Mouse (Mus musculus) Patski (cell line): ENCODE data around the gene Ddx11. TPM values are rescaled to one million over a fixed set of nuclear protein-coding genes. Genes with fewer than 3 reads are reported as not detected.

ENCODE experiments used
- ATAC-seq: fragments of 100-300 bp; one replicate; pipeline ENCODE4 v1.8.0; 2021
- CTCF ChIA-PET: fragments of 350-600 bp; sonication (Branson Sonifier 250); formaldehyde crosslinking; loops from one replicate; lab custom pipeline; 2022; ENCODE audit warnings: inconsistent platforms; lab: Charles Lee
- POLR2A ChIA-PET: fragments of 350-600 bp; sonication (Branson Sonifier 250); formaldehyde crosslinking; loops from one replicate; lab custom pipeline; 2022; ENCODE audit warnings: antibody characterized with exemption, inconsistent platforms; lab: Charles Lee
- DNase-seq: peaks from one replicate; pipeline ENCODE4 v3.0.0-alpha.2; 2011; ENCODE audit warnings: low read depth, low spot score
- H3K27me3 ChIP-seq: fragments of 371-371 bp; one replicate; pipeline ENCODE4 v1.5.1; 2021
- CTCF ChIP-seq: fragments of 100-300 bp; IDR thresholded peaks from one replicate; pipeline ENCODE4 v1.5.1; 2021
- in situ Hi-C: fragments of 300-500 bp; cut with MboI; formaldehyde crosslinking; loops from 3 replicates; pipeline ENCODE4 v1.11.1; 2018; ENCODE audit warnings: low pct_unique_long_range_greater_than_20kb, mixed read lengths
- polyA plus RNA-seq: library from polyadenylated mRNA; unstranded; gene quantifications from one replicate; pipeline ENCODE4 v1.2.3, GENCODE M21; 2021

Gene Ddx11
- polyA plus RNA-seq, 1 experiment from 2014 or later = 12.7 TPM

GRCm38 (mm10) chr17:66092065-66092464 lies 31.3 kb upstream of the Ddx11 start:
- DNase-seq = no peak
- CTCF ChIA-PET = interaction anchor here (1.1 to 1.6 kb wide), 3 partner anchors 9 to 14 kb away, joined by 3 to 4 read pairs (median 4); partner anchors contain the start of gene Ndufv2
- in situ Hi-C loops = no loop called here
- POLR2A ChIA-PET = interaction anchor here (1.7 kb wide), 1 partner anchor 9 kb away, joined by 3 read pairs; the partner anchor contains the start of gene Ndufv2
- no peak for TF ChIP-seq CTCF
- ATAC-seq = no peak
- no peaks in the 10 kb centered on the region for H3K27me3 ChIP-seq

GRCm38 (mm10) chr17:66092664-66093063 lies 30.7 kb upstream of the Ddx11 start:
- H3K27me3 ChIP-seq = no peaks in the 10 kb centered on the region
- in situ Hi-C loops = no loop called here
- ATAC-seq = no peak
- TF ChIP-seq CTCF = no peak
- no peak for DNase-seq
- POLR2A ChIA-PET = interaction anchor here (1.7 kb wide), 1 partner anchor 8 kb away, joined by 3 read pairs; the partner anchor contains the start of gene Ndufv2
- CTCF ChIA-PET = no interaction called here

GRCm38 (mm10) chr17:66100566-66101379 lies 22.5 kb upstream of the Ddx11 start:
- CTCF ChIA-PET = interaction anchor here (1.0 to 2.3 kb wide), 8 partner anchors 9 to 237 kb away, joined by 3 to 6 read pairs (median 3); no protein-coding TSS in a partner anchor
- no peaks in the 10 kb centered on the region for H3K27me3 ChIP-seq
- in situ Hi-C loops = loop anchor here (25.0 kb wide), 1 partner anchor 488 kb away; the partner anchor contains the start of gene Vapa
- TF ChIP-seq CTCF = no peak
- peak; percentile 18 for ATAC-seq
- no peak for DNase-seq
- POLR2A ChIA-PET = interaction anchor here (0.9 to 1.1 kb wide), 2 partner anchors 8 to 10 kb away, joined by 3 read pairs; partner anchors contain the start of gene Washc1

DNA sequence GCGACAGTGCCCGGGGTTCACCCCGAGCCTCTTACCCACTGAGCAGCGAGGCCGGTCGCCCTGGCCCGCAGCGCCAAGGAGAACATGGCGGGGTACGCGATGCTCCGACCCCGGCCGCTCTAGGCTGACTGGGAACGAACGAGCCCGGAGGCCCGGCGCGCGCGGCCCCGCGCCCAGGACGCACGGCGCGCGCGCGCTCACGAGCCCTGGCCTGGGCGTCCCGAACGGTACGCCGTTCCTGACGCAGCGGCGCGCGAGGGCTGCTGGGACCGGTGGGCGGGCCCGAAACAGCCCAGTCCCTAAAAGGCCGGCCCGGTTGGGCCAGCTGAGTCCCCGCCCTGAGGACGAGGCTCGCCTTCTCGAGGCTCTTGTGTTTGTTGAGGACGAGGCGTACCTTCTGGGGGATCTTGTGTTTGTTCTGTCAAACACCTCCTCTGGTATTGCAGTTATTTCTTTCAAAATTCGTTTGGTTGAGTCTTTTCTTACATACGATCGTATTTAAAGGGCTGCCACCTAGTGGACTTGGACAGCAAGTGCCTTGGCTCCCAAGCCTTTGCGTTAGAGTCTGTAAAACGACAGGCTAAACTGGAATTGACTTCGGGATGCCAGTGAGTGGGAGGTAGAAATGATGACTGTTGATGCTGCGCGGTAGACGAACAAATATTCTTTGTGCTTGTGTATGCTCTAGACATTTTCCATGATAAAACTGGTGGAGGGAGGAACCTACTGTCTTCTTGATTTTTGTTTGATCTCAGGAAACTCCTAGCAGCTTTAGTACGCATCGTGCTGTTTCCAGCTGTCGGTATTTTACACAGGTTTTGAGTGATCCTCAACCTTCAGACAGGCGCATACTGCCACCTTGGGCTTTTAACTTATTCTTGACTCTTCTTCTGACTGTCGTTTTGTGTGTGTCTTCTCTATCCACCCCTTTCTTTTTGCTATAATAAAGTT lies 21.7 kb upstream of the Ddx11 start, which contains the start of gene Ndufv2:
Ndufv2 (minus strand) TSS at position 180 of the 951 bp plus-strand sequence.
- H3K27me3 ChIP-seq = no peaks in the 10 kb centered on the region
- ATAC-seq (peak; percentile 98), DNase-seq (peak; percentile 76)
- in situ Hi-C loops = loop anchor here (25.0 kb wide), 1 partner anchor 489 kb away; the partner anchor contains the start of gene Vapa
- ChIA-PET CTCF (interaction anchor here (1.0 to 2.3 kb wide), 9 partner anchors 10 to 240 kb away, joined by 3 to 6 read pairs (median 3); no protein-coding TSS in a partner anchor), POLR2A (interaction anchor here (1.1 kb wide), 1 partner anchor 9 kb away, joined by 3 read pairs; no protein-coding TSS in a partner anchor)
- TF ChIP-seq CTCF = peak; percentile 90

DNA sequence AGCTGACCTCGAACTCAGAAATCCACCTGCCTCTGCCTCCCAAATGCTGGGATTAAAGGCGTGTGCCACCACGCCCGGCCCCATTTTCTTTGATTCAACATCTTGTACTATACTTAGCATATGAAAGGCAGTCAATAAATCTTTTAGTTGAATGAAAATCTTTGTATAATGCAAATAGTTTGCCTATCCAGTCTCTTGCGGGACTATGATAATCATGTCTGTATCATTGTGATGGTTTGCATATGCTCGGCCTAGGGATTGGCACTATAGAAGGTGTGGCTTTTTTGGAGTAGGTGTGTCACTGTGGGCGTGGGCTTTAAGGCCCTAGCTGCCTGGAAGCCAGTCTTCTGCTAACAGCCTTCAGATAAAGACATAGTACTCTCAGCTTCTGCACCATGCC lies 19.2 kb upstream of the Ddx11 start:
- no peak for TF ChIP-seq CTCF
- ATAC-seq (no peak), DNase-seq (no peak)
- in situ Hi-C loops = loop anchor here (25.0 kb wide), 1 partner anchor 492 kb away; the partner anchor contains the start of gene Vapa
- ChIA-PET POLR2A (no interaction called here), CTCF (no interaction called here)
- no peaks in the 10 kb centered on the region for H3K27me3 ChIP-seq

DNA sequence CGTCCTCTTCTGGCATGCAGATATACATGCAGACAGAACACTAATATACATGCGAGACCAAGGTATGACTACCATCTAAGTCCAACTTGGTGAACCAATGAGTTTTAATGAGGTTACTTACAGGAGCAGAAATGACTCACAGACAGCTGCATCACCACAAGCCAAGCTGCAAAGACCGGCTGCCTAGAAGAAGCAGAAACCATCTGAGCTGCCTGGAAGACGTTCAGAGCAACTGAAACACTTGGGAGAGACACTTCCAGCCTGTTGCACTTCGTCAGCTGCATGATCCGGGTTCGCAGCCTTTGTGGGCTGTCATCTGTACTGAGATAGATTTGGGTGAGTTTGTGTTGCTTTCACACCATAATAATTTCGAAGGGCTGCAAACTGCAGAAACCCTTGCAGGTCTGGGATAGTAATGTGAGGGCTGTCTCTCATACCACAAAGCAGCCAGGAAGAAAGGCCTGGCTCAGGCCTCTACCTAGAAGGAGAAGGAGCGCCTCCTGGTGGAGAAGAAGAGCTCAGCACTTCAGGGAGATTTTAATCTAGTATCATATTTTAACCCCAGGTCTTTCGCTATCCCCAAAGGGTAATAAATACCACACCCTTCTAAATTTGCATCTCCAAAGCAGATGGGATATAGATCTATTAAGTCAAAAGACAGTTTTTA lies 16.6 kb upstream of the Ddx11 start:
- H3K27me3 ChIP-seq = no peaks in the 10 kb centered on the region
- peak; percentile 87 for TF ChIP-seq CTCF
- DNase-seq (no peak), ATAC-seq (peak; percentile 33)
- in situ Hi-C loops = loop anchor here (5.0 to 25.0 kb wide), 3 partner anchors 154 to 494 kb away; partner anchors contain the start of genes Twsg1 and Vapa
- ChIA-PET POLR2A (no interaction called here), CTCF (interaction anchor here (0.7 to 2.1 kb wide), 15 partner anchors 10 to 249 kb away, joined by 3 to 11 read pairs (median 4); no protein-coding TSS in a partner anchor)

DNA sequence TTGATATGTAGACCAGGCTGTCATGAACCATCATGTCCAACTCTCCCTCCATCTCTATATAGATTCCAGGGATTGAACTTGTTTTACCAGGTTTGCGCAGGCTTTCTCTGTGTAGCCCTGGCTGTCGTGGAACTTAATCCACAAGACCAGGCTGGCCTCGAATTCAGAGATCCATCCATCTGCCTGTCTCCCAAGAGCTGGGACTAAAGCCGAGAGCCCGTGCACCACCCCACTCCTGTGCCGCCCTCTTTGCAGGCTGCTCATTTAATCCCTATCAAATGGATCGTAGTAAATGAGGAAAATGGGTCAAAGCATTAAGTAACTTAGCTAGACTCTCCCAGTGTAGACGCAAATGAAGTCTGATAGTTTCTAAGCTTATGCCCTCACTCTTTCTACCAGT lies 15.9 kb upstream of the Ddx11 start:
- TF ChIP-seq CTCF = no peak
- ATAC-seq (no peak), DNase-seq (no peak)
- ChIA-PET CTCF (interaction anchor here (0.7 to 2.1 kb wide), 16 partner anchors 9 to 249 kb away, joined by 3 to 11 read pairs (median 4); no protein-coding TSS in a partner anchor), POLR2A (interaction anchor here (1.2 kb wide), 1 partner anchor 11 kb away, joined by 3 read pairs; no protein-coding TSS in a partner anchor)
- in situ Hi-C loops = loop anchor here (5.0 to 25.0 kb wide), 3 partner anchors 155 to 495 kb away; partner anchors contain the start of genes Twsg1 and Vapa
- H3K27me3 ChIP-seq = no peaks in the 10 kb centered on the region

- ChIA-PET CTCF (interaction anchor here (0.5 to 2.1 kb wide), 8 partner anchors 82 to 250 kb away, joined by 3 to 11 read pairs (median 3); no protein-coding TSS in a partner anchor), POLR2A (interaction anchor here (1.2 kb wide), 1 partner anchor 10 kb away, joined by 3 read pairs; no protein-coding TSS in a partner anchor)
- no peak for TF ChIP-seq CTCF
- in situ Hi-C loops = loop anchor here (5.0 to 25.0 kb wide), 3 partner anchors 156 to 496 kb away; partner anchors contain the start of genes Twsg1 and Vapa
- no peaks in the 10 kb centered on the region for H3K27me3 ChIP-seq
- ATAC-seq = no peak
- DNase-seq = no peak
These were observed 15.1 kb upstream of the Ddx11 start for GRCm38 (mm10) chr17:66108198-66108597.
